Mouse (Mus musculus): ENCODE results near the gene Ube2h. TPM values are rescaled to one million over a fixed set of nuclear protein-coding genes. Genes with fewer than 3 reads are reported as not detected.

The Ube2h gene
- total RNA-seq, 2 experiments from 2014 or later, result 230 to 407 TPM

- ATAC-seq (replicated peaks; ENCODE audit: low FRiP score, poor library complexity, severe bottlenecking), result 0 out of 2 replicates have a peak, but pooled peaks have one; percentile 26
These were observed 51.9 kb downstream of the Ube2h start for GRCm38 (mm10) chr6:30252271-30253010.

- ATAC-seq (replicated peaks; ENCODE audit: low FRiP score, poor library complexity, severe bottlenecking), result no peak
These were observed 55.6 kb downstream of the Ube2h start for GRCm38 (mm10) chr6:30248708-30249107.

DNA sequence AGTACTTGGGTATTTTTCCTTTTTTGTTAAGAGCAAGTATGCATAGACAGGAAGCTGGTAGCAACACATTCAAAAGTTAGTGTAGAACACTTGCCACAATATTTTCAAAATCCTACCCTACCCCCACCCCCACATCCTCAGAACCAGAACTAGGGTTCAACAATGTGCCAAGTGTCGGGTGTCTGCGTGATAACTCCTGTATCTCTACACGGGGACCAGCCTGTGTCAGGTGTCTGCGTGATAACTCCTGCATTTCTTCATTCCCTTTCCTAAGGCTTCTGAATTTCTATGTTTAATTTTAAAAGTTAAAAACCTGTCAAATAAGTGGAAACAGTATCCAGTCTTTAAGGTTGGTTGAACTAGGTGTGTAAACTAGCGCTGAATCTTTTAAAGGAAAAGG lies 58.4 kb downstream of the Ube2h start:
- ATAC-seq (replicated peaks; ENCODE audit: low FRiP score, poor library complexity, severe bottlenecking), result no peak

DNA sequence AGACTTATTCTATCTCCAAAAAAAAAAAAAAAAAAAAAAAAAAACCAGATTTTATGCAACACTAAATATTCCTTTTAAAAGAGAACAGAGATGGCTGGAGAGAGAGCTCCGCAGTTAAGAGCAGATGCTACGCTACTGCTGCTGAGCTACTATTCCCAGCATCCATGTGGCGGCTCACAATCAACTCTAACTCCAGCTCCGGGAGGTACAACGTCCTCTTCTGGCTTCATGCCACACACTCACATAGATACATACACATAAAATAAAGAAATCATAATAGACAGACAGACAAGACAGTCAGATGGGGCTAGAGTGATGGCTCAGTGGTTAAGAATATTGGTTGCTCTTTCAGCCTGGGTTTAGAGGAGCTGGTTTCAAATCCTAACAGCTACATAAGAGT lies 58.9 kb downstream of the Ube2h start:
- ATAC-seq (replicated peaks; ENCODE audit: low FRiP score, poor library complexity, severe bottlenecking), result no peak

DNA sequence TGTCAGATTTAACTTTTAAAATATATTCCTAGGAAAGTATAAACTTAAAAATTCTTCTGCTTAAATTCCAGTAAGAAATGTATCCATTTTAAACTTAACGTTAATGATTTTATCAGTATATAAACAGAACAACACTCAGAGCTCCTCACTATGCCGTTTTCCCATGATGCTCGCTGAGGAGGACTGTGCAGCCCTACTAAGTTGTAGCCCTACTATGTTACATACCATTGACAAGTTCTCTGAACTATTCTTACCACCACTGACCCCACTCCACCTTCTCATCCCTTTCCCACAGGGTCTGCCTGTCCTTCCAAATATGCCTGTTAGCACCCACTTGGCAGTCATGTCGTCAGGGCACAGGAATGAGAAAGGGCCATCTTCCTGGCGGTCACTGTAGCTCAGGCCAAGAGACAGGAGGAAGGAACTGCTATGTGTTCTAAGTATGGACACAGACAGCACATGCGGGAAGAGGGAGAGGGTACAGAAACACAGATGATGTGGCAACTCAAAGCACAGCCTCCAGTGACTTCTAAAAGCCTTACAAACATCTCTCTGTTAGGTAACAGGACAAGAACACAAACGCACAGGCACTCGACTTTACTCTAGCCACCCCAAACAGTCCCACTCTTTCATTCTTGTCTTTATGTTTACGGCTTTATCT lies 60.9 kb downstream of the Ube2h start:
- ATAC-seq (replicated peaks; ENCODE audit: low FRiP score, poor library complexity, severe bottlenecking), result no peak

GRCm38 (mm10) chr6:30242928-30243327 lies 61.4 kb downstream of the Ube2h start:
- ATAC-seq (replicated peaks; ENCODE audit: low FRiP score, poor library complexity, severe bottlenecking), result no peak

DNA sequence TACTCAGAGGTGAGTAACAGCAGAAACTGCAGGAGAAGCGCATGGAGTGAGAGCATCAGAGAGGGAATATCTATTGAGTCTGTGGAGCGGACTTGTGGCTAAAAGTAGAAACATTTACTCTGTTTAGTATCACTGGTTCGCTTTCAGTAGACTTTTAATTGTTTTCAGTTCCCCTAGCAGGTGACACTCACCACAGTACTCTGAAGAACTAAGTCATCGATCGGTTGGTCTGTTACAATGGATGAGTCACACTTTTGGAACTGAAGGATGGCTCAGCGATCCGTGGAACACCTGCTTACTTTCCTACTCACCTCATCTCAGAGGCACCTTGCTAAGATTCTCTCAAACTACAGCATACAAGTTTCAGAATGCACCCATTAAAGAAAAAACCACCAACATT lies 64.2 kb downstream of the Ube2h start:
- ATAC-seq (replicated peaks; ENCODE audit: low FRiP score, poor library complexity, severe bottlenecking), result no peak

DNA sequence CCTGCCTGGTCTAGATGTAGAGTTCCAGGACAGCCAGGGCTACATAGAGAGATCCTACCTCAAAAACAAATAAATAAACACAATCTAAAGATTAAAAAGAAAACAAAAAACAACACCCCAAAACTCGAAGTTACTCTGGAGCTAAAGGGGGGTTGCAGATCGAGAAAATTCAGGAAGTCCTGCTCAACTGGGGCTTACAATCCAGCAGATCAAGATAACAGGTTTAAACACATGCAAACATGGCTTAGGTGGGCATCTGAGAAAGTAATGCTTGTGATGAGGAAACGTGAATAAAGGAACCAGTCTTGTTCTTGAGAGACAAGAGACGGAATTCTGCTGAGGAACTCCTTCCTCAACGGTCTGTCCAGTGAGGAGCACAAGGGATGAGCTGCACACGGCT lies 65.1 kb downstream of the Ube2h start:
- no peak for ATAC-seq (replicated peaks; ENCODE audit: low FRiP score, poor library complexity, severe bottlenecking)

GRCm38 (mm10) chr6:30238079-30238478 lies 66.3 kb downstream of the Ube2h start:
- ATAC-seq (replicated peaks; ENCODE audit: low FRiP score, poor library complexity, severe bottlenecking), result no peak

DNA sequence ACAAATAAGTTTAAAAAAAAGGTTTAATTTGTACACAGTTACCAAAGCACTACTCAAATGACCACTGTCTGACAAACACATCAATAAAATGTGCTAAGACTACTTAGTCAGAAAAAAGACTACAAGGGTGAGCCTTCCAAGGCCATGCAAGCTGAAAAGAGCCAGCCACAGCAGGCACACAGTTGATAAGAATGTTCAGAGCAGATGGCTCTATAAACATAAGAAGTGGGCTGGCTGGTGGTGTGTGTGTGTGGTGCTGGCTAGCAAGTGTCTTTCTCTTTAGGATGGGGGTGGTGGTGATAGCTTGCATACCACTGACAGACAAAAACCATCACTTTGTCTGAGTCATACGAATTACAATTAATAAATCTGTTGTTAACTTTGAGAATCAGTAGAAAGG lies 67.8 kb downstream of the Ube2h start:
- ATAC-seq (replicated peaks; ENCODE audit: low FRiP score, poor library complexity, severe bottlenecking), result peak; percentile 18

DNA sequence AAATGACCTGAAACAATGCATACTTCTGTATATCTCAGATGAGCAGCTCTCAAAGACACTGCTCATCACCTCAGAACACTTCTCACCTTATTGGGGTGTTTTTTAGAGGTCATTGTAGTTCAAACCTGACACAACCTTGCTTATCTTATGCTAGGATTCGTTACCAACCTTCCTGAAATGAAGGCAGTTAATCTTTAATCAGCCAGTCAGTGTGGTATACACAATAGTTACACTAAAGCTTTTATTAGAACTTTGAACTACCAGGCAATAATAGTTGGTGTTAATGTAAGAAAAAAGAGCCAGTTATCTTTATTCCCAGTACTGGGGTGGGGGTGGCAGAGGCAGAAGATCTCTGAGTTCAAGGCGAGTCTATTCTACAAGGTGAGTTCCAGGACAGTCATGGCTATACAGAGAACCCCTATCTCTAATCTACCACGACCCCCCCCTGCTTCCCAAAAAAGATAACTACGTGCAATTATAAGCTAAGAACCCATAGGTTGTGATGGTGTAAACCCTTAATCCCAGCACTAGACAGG lies 72.5 kb downstream of the Ube2h start:
- no peak for ATAC-seq (replicated peaks; ENCODE audit: low FRiP score, poor library complexity, severe bottlenecking)

DNA sequence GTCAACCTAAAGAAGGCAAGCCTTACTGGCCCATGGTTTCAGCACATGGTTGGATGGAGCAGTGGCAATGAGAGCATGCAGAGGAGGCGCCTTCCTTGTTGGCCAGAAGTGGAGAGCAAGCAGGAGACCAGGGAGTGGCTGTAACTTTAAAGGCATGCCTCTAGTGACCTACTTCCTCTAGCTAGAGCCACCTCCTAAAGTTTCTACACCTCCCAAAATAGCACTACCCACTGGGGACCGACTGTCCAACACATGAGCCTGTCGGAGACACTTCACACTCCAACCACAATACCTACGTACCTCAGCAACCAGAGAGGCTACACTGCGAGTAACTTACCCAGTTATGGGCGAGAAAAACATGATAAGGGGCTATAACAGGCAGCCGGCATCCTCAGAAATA lies 74.1 kb downstream of the Ube2h start:
- ATAC-seq (replicated peaks; ENCODE audit: low FRiP score, poor library complexity, severe bottlenecking), result 0 out of 2 replicates have a peak, but pooled peaks have one; percentile 18

- no peak for ATAC-seq (replicated peaks; ENCODE audit: low FRiP score, poor library complexity, severe bottlenecking)
These were observed 75.4 kb downstream of the Ube2h start for GRCm38 (mm10) chr6:30228921-30229320.

GRCm38 (mm10) chr6:30228353-30228752 lies 76.0 kb downstream of the Ube2h start:
- ATAC-seq (replicated peaks; ENCODE audit: low FRiP score, poor library complexity, severe bottlenecking), result 0 out of 2 replicates have a peak, but pooled peaks have one; percentile 22

DNA sequence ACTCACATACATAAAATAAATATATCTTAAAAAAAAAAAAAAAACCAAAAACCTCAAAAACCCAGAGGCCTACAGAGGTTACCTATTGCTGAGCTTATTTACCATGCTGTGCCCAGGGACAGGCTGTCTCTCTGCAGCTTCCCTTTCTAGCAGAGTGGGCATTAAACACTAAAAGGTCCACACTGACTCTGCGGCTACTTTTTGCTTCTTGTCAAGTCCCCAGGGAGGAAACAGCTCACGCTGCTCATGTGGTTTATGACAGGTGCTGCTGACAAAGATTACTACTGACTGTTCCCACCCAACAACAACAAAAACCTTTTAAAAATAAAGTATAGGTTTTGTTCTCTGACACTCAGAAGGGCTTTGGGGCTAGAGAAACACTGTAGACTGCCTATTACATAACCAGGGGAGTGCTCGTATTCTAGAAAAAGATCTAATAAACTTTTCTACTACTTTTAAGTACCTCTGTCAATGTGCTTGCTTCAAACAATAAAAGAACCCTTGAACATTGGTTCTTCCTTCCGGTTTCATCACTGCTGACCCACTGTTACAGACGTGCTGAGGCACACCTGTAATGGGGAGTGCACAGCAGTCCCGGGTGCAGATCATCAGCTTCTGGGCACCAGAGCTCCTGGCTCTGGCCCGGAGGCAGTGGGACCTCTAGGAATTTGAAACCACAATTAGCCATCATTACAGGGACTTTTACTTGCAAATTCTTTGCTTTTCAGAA lies 77.2 kb downstream of the Ube2h start:
- no peak for ATAC-seq (replicated peaks; ENCODE audit: low FRiP score, poor library complexity, severe bottlenecking)

- no peak for ATAC-seq (replicated peaks; ENCODE audit: low FRiP score, poor library complexity, severe bottlenecking)
These were observed 79.6 kb downstream of the Ube2h start for GRCm38 (mm10) chr6:30224693-30225092.

DNA sequence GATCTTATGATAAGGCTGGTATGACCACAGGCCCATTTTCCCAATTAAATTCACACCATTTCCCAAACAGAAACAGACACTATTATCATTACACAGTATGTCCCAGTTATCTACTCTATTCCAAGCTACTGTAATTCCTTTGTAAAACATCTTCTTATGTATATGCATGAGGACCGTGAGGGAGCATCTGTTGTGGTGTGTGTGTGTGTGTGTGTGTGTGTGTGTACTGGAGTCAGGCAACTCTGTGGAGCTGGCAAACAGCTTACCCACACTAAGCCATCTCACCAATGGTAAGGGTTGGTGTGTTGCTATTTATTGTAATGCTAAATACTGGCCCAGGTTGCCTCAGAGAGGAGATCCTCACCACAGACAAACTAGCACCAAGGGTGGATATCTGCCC lies 82.0 kb downstream of the Ube2h start:
- ATAC-seq (replicated peaks; ENCODE audit: low FRiP score, poor library complexity, severe bottlenecking), result no peak

DNA sequence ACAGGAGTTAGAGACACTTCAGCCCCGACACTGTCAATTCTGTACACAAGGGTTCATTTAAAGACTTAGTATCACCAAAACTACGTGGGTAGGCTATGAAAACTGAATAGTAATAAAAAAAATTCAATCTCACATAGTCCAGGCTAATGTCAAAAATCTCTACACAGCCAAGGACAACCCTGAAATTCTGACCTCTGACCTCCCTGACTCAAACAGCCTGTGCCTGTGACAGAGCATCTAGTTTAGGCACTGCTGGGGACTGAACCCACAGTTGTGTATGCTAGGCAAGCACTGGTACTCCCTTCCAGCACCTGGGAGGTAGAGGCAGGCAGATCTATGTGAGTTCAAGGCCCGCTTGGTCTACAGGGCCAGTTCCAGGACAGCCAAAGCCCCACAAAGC lies 86.8 kb downstream of the Ube2h start:
- ATAC-seq (replicated peaks; ENCODE audit: low FRiP score, poor library complexity, severe bottlenecking), result no peak

- peak; percentile 13; the same call in 1 of the 2 replicates for ATAC-seq (replicated peaks; ENCODE audit: low FRiP score, poor library complexity, severe bottlenecking)
These were observed 91.9 kb downstream of the Ube2h start for GRCm38 (mm10) chr6:30212468-30212867.

- peak; percentile 28; the same call in 1 of the 2 replicates for ATAC-seq (replicated peaks; ENCODE audit: low FRiP score, poor library complexity, severe bottlenecking)
These were observed 92.5 kb downstream of the Ube2h start for GRCm38 (mm10) chr6:30211641-30212455.

Data from erythroblast, adult 5-6 weeks (primary cell).